Mouse (Mus musculus) thymus, postnatal 0 days (tissue): Measurements from ENCODE around the gene Eif3d. TPM values are rescaled to one million over a fixed set of nuclear protein-coding genes. Genes with fewer than 3 reads are reported as not detected.

Experiments used
- DNase-seq: peaks from one replicate; pipeline ENCODE4 v3.0.0-alpha.2; 2015; ENCODE audit warnings: low spot score
- polyA plus RNA-seq: library from polyadenylated mRNA; unstranded; fragments of >200 nt; fragmentation: Nextera tagmentation; extraction: Ambion mirVana; gene quantifications from 2 replicates; pipeline ENCODE4 v1.2.1, GENCODE M21; 2015

Gene Eif3d
- polyA plus RNA-seq, 1 experiment from 2014 or later: 184 TPM

GRCm38 (mm10) chr15:77954362-77954761 lies 16.3 kb downstream of the Eif3d start:
- DNase-seq: peak; percentile 33

GRCm38 (mm10) chr15:77952921-77953320 lies 17.7 kb downstream of the Eif3d start:
- DNase-seq: no peak

GRCm38 (mm10) chr15:77949061-77949460 lies 21.6 kb downstream of the Eif3d start:
- DNase-seq: no peak

- DNase-seq: no peak
Observed at GRCm38 (mm10) chr15:77945711-77946110, 24.9 kb downstream of the Eif3d start.

GRCm38 (mm10) chr15:77941563-77941962 lies 29.1 kb downstream of the Eif3d start:
- no peak for DNase-seq

- no peak for DNase-seq
Observed at GRCm38 (mm10) chr15:77938516-77938915, 32.1 kb downstream of the Eif3d start.

- no peak for DNase-seq
Observed at GRCm38 (mm10) chr15:77935673-77936375, 34.8 kb downstream of the Eif3d start.

- DNase-seq: no peak
Observed at GRCm38 (mm10) chr15:77934968-77935367, 35.6 kb downstream of the Eif3d start.

GRCm38 (mm10) chr15:77934326-77934725 lies 36.3 kb downstream of the Eif3d start:
- DNase-seq: no peak

GRCm38 (mm10) chr15:77933770-77934169 lies 36.8 kb downstream of the Eif3d start:
- DNase-seq: peak; percentile 88

- no peak for DNase-seq
Observed at GRCm38 (mm10) chr15:77933222-77933621, 37.4 kb downstream of the Eif3d start.

- DNase-seq: no peak
Observed at GRCm38 (mm10) chr15:77931689-77932016, 39.0 kb downstream of the Eif3d start.

- no peak for DNase-seq
Observed at GRCm38 (mm10) chr15:77930986-77931688, 39.5 kb downstream of the Eif3d start.

GRCm38 (mm10) chr15:77929804-77930203 lies 40.8 kb downstream of the Eif3d start:
- no peak for DNase-seq

- peak; percentile 98 for DNase-seq
Observed at GRCm38 (mm10) chr15:77928673-77929331, 41.8 kb downstream of the Eif3d start, which contains the start of gene Txn2. Gene Txn2, minus strand, starts transcription at chr15:77929006.

- DNase-seq: no peak
Observed at GRCm38 (mm10) chr15:77928091-77928490, 42.5 kb downstream of the Eif3d start.

GRCm38 (mm10) chr15:77926921-77927320 lies 43.7 kb downstream of the Eif3d start:
- no peak for DNase-seq

GRCm38 (mm10) chr15:77925195-77925594 lies 45.4 kb downstream of the Eif3d start:
- no peak for DNase-seq

GRCm38 (mm10) chr15:77923267-77924035 lies 47.2 kb downstream of the Eif3d start:
- DNase-seq: no peak

- no peak for DNase-seq
Observed at GRCm38 (mm10) chr15:77922710-77923109, 47.9 kb downstream of the Eif3d start.

- no peak for DNase-seq
Observed at GRCm38 (mm10) chr15:77921636-77922035, 49.0 kb downstream of the Eif3d start.
